Mouse (Mus musculus): ENCODE data around the gene Ank. TPM values are rescaled to one million over a fixed set of nuclear protein-coding genes. Genes with fewer than 3 reads are reported as not detected.

Gene Ank
- total and polyA plus RNA-seq, 3 experiments, result 0.04 to 0.15 TPM; not detected in 1

DNA sequence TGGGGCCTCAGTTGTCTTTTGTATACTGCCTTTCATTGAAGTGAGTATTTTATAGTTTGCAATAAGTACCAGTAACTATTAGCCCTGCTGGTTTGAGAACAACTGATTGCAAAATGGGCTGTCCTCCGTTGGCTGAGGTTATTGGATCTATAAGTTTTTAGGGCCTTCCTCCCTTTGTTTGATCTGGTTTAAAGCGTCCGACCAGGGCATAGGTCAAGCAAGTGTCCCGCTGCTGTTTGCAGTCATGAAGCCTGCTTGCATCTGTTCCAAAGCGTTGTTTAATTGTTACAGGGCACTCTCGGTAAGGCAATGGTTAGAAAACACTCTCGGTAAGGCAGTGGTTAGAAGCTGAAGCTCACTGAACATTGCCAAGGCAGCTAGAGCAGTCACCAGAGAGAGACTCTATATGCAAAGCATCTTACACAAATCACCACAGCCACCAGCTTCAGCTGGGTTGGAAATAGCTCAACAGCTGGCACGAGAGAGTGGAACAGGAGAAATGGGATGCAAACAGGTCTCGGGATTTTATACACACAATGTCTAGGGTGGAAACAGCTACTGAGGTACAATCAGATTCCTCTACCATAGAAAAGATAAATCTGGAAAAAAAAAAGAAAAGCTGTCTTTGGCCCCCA is 84.0 kb downstream of the Ank start:
- H3K9me3 ChIP-seq (replicated peaks; ENCODE audit: insufficient read depth, low read length), result no peaks in the 10 kb centered on the region
- H3K4me3 ChIP-seq (ENCODE audit: control insufficient read depth in 1 of 2, insufficient read depth in 1 of 2, low read depth in 2 of 2, low read length in 2 of 2), result no peak overlapping the region
- no peak for TF ChIP-seq USF1 (IDR thresholded peaks at IDR 0.05; ENCODE audit: low read depth, low read length)
- TF ChIP-seq MAX (IDR thresholded peaks at IDR 0.05; ENCODE audit: low read length), result no peak
- no peak for TF ChIP-seq RAD21 (IDR thresholded peaks at IDR 0.05; ENCODE audit: low read depth, low read length)
- TF ChIP-seq NELFE (IDR thresholded peaks at IDR 0.05; ENCODE audit: low read depth, low read length), result no peak
- no peak for TF ChIP-seq HCFC1 (IDR thresholded peaks at IDR 0.05; ENCODE audit: low read depth, low read length)
- no peak for TF ChIP-seq MAZ (IDR thresholded peaks at IDR 0.05; ENCODE audit: low read depth, low read length)
- no peak for TF ChIP-seq CTCF (IDR thresholded peaks at IDR 0.05 in 2 of 3, conservative IDR thresholded peaks at IDR 0.05 in 1 of 3; ENCODE audit: control insufficient read depth in 1 of 3, insufficient read depth in 1 of 3, low read depth in 2 of 3, low read length in 3 of 3, poor library complexity in 1 of 3, severe bottlenecking in 1 of 3)
- no peak for TF ChIP-seq SIN3A (IDR thresholded peaks at IDR 0.05; ENCODE audit: low read length)
- no peak for TF ChIP-seq MYC (IDR thresholded peaks at IDR 0.05; ENCODE audit: low read depth, low read length)
- no peak for TF ChIP-seq POLR2A (IDR thresholded peaks at IDR 0.05; ENCODE audit: control insufficient read depth in 1 of 2, insufficient read depth in 1 of 2, low read depth in 1 of 2, low read length in 2 of 2, poor library complexity in 1 of 2)
- TF ChIP-seq JUND (IDR thresholded peaks at IDR 0.05; ENCODE audit: low read depth, low read length), result no peak
- no peak for TF ChIP-seq ETS1 (IDR thresholded peaks at IDR 0.05; ENCODE audit: low read depth, low read length)
- TF ChIP-seq UBTF (IDR thresholded peaks at IDR 0.05; ENCODE audit: borderline replicate concordance, insufficient read depth, low read depth, low read length), result no peak
- no peak for TF ChIP-seq BHLHE40 (IDR thresholded peaks at IDR 0.05; ENCODE audit: borderline replicate concordance, low read depth, low read length)
- no peak for TF ChIP-seq RCOR1 (IDR thresholded peaks at IDR 0.05; ENCODE audit: low read depth, low read length)
- no peak for TF ChIP-seq TBP (IDR thresholded peaks at IDR 0.05; ENCODE audit: low read depth, low read length)
- TF ChIP-seq NRF1 (IDR thresholded peaks at IDR 0.05; ENCODE audit: insufficient read depth, low read depth, low read length, poor library complexity, severe bottlenecking), result no peak
- TF ChIP-seq E2F4 (IDR thresholded peaks at IDR 0.05; ENCODE audit: borderline replicate concordance, low read depth, low read length), result no peak
- no peak for TF ChIP-seq POLR2AphosphoS2 (IDR thresholded peaks at IDR 0.05; ENCODE audit: low read length)
- no peak for TF ChIP-seq CHD1 (IDR thresholded peaks at IDR 0.05; ENCODE audit: low read depth, low read length)
- H3K79me2 ChIP-seq (ENCODE audit: control insufficient read depth, insufficient read depth, low read length, poor library complexity), result no peaks in the 10 kb centered on the region
- no peak for DNase-seq (ENCODE audit: low read depth, low spot score)
- H3K27me3 ChIP-seq (ENCODE audit: control insufficient read depth in 1 of 2, insufficient read depth in 2 of 2, low read length in 2 of 2), result no peaks in the 10 kb centered on the region
- H3K27ac ChIP-seq (ENCODE audit: control insufficient read depth, low read depth, low read length), result no peak overlapping the region
- H3K4me1 ChIP-seq (ENCODE audit: control insufficient read depth in 1 of 2, insufficient read depth in 2 of 2, low read length in 2 of 2), result no peaks in the 10 kb centered on the region
- no peaks in the 10 kb centered on the region for H3K36me3 ChIP-seq (ENCODE audit: control insufficient read depth in 1 of 2, insufficient read depth in 2 of 2, low read length in 2 of 2)
- no peak overlapping the region for H3K9ac ChIP-seq (ENCODE audit: control insufficient read depth, low read depth, low read length, poor library complexity, severe bottlenecking)

All from MEL (cell line).